Mouse (Mus musculus) heart, embryonic 14.5 days (tissue): ENCODE results near the gene Lgr5. TPM values are rescaled to one million over a fixed set of nuclear protein-coding genes. Genes with fewer than 3 reads are reported as not detected.

Source experiments
- ATAC-seq: fragments of 200-750 bp; cut with Nextera tagmentation; 2 replicates; pipeline ENCODE4 v1.8.0; 2017; ENCODE audit warnings: low read depth, moderate TSS enrichment; ENCODE audit not compliant: insufficient number of reproducible peaks, insufficient read depth, low FRiP score
- H3K27ac ChIP-seq, 2 experiments: fragments of 200-500 bp in 1 of 2; fragments of 300-500 bp in 1 of 2; sonication (generic) in 1 of 2; replicated peaks in 1 of 2; 2 replicates each; pipeline ENCODE4 v1.5.1; 2012 to 2014; ENCODE audit warnings: low read depth in 2 of 2, low read length in 2 of 2, control low read depth in 1 of 2, mild to moderate bottlenecking in 1 of 2, mixed read lengths in 1 of 2; ENCODE audit not compliant: control insufficient read depth in 1 of 2, insufficient read depth in 1 of 2
- H3K27me3 ChIP-seq: fragments of 300-500 bp; sonication (generic); 2 replicates; pipeline ENCODE4 v1.6.1; 2014; ENCODE audit warnings: mild to moderate bottlenecking, low read length, control low read depth; ENCODE audit not compliant: control insufficient read depth, insufficient read depth
- H3K36me3 ChIP-seq: fragments of 300-500 bp; sonication (generic); 2 replicates; pipeline ENCODE4 v1.6.1; 2014; ENCODE audit warnings: mild to moderate bottlenecking, control low read depth, low read length, mixed read lengths; ENCODE audit not compliant: control insufficient read depth, insufficient read depth
- H3K4me1 ChIP-seq, 2 experiments: fragments of 200-500 bp in 1 of 2; fragments of 300-500 bp in 1 of 2; sonication (generic) in 1 of 2; 2 replicates each; pipeline ENCODE4 v1.6.1; 2012 to 2014; ENCODE audit warnings: low read length in 2 of 2, control low read depth in 1 of 2, mixed read lengths in 1 of 2; ENCODE audit not compliant: control insufficient read depth in 2 of 2, insufficient read depth in 2 of 2
- H3K4me2 ChIP-seq: fragments of 300-500 bp; sonication (generic); 2 replicates; pipeline ENCODE4 v1.6.1; 2014; ENCODE audit warnings: mild to moderate bottlenecking, low read length
- H3K4me3 ChIP-seq, 2 experiments: fragments of 200-500 bp in 1 of 2; fragments of 300-500 bp in 1 of 2; sonication (generic) in 1 of 2; 2 replicates each; pipeline ENCODE4 v1.5.1; 2012 to 2014; ENCODE audit warnings: low read length in 2 of 2, mild to moderate bottlenecking in 2 of 2, control low read depth in 1 of 2, low read depth in 1 of 2, moderate library complexity in 1 of 2; ENCODE audit not compliant: control insufficient read depth in 1 of 2, insufficient read depth in 1 of 2
- H3K9ac ChIP-seq: fragments of 300-500 bp; sonication (generic); 2 replicates; pipeline ENCODE4 v1.6.1; 2014; ENCODE audit warnings: mild to moderate bottlenecking, low read length
- H3K9me3 ChIP-seq: fragments of 300-500 bp; sonication (generic); 2 replicates; pipeline ENCODE4 v1.6.1; 2016; ENCODE audit warnings: low read length, control low read depth; ENCODE audit not compliant: control insufficient read depth
- WGBS: fragments of 180-500 bp; shearing (Covaris S2); extraction: QIAGEN DNeasy Blood & Tissue Kit; methylation state at CpG from one replicate; pipeline ENCODE4 v1.1.7; 2014; 5-methylcytosine and 5-hydroxymethylcytosine counted together
- polyA plus RNA-seq: library from polyadenylated mRNA; unstranded; fragments of >200 nt; fragmentation: Nextera tagmentation; extraction: Ambion mirVana; gene quantifications from 2 replicates; pipeline ENCODE4 v1.2.1, GENCODE M21; 2014

Lgr5 gene
- polyA plus RNA-seq, 1 experiment from 2014 or later: 0.19 TPM

DNA sequence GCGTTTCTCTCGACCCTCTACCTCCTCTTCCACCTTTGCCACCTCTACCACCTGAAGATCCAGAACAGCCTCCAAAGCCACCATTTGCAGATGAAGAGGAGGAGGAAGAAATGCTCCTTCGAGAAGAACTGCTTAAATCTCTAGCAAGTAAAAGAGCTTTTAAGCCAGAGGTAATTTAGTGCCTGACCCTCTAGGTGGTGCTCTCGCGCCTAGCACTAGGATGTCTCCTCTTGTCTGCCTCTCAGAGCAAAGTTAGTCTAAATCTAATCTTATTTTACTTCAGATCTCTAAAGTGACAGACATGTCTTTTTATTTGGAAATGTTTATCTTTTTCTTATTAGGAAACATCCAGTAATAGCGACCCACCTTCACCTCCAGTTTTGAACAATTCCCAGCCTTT is 181.2 kb downstream of the Lgr5 start:
- Histone ChIP-seq H3K36me3 (peaks cover 92% of the 10 kb centered on the region), H3K27ac (no peak overlapping the region), H3K27me3 (no peaks in the 10 kb centered on the region), H3K9me3 (no peaks in the 10 kb centered on the region), H3K4me2 (no peak overlapping the region), H3K4me1 (no peaks in the 10 kb centered on the region), H3K9ac (no peak overlapping the region), H3K4me3 (no peak overlapping the region)
- ATAC-seq: no peak
- 71% methylated on average over 6 of the region's 6 CpGs for WGBS

Other genes with a start within 250 kb of the Lgr5 start
- 24.3 and 30.1 TPM in 2 replicates for gene Tmem19, start 225.3 kb downstream of the Lgr5 start, polyA plus RNA-seq
- gene Thap2, start 203.3 kb downstream of the Lgr5 start, polyA plus RNA-seq: 8.1 and 14.1 TPM in 2 replicates
- 18.8 and 19.1 TPM in 2 replicates for gene Zfc3h1, start 202.8 kb downstream of the Lgr5 start, polyA plus RNA-seq
- gene A930009A15Rik, start 17.8 kb downstream of the Lgr5 start, polyA plus RNA-seq: not detected in 2 replicates
- 1.9 and 2.3 TPM in 2 replicates for gene Tspan8, start 229.1 kb upstream of the Lgr5 start, polyA plus RNA-seq